Mouse (Mus musculus) liver, embryonic 11.5 days (tissue): ENCODE results near the gene Steap2. TPM values are rescaled to one million over a fixed set of nuclear protein-coding genes. Genes with fewer than 3 reads are reported as not detected.
"Not testable (repeated sequence)": the region's sequence is repeated elsewhere in the genome, so short reads cannot be mapped to it uniquely, and the experiment has no call there.

Source experiments
- ATAC-seq: fragments of 200-750 bp; cut with Nextera tagmentation; replicated peaks from 2 replicates; pipeline ENCODE4 v1.8.0; 2017; ENCODE audit warnings: moderate number of reproducible peaks, mild to moderate bottlenecking, moderate TSS enrichment, moderate library complexity; ENCODE audit not compliant: low FRiP score
- DNase-seq: peaks from one replicate; pipeline ENCODE4 v3.0.0-alpha.2; 2017; ENCODE audit warnings: low spot score
- H3K27ac ChIP-seq: fragments of 300-500 bp; sonication (generic); 2 replicates; pipeline ENCODE4 v1.5.1; 2014; ENCODE audit warnings: mild to moderate bottlenecking, low read depth, low read length, control low read depth
- H3K27me3 ChIP-seq: fragments of 300-500 bp; sonication (generic); replicated peaks from 2 replicates; pipeline ENCODE4 v1.6.1; 2014; ENCODE audit warnings: low read length, mixed read lengths; ENCODE audit not compliant: control insufficient read depth, insufficient read depth
- H3K36me3 ChIP-seq: fragments of 300-500 bp; sonication (generic); 2 replicates; pipeline ENCODE4 v1.6.1; 2014; ENCODE audit warnings: mild to moderate bottlenecking, low read length, moderate library complexity, mixed read lengths; ENCODE audit not compliant: control insufficient read depth, insufficient read depth
- H3K4me1 ChIP-seq: fragments of 300-500 bp; sonication (generic); replicated peaks from 2 replicates; pipeline ENCODE4 v1.6.1; 2014; ENCODE audit warnings: low read length, mixed read lengths; ENCODE audit not compliant: control insufficient read depth, insufficient read depth
- H3K4me2 ChIP-seq: fragments of 300-500 bp; sonication (generic); 2 replicates; pipeline ENCODE4 v1.6.1; 2014; ENCODE audit warnings: mild to moderate bottlenecking, control low read depth, moderate library complexity
- H3K4me3 ChIP-seq: fragments of 300-500 bp; sonication (generic); 2 replicates; pipeline ENCODE4 v1.5.1; 2014; ENCODE audit warnings: low read depth, low read length, control low read depth
- H3K9ac ChIP-seq: fragments of 300-500 bp; sonication (generic); 2 replicates; pipeline ENCODE4 v1.6.1; 2014; ENCODE audit warnings: low read depth, low read length, control low read depth
- H3K9me3 ChIP-seq: fragments of 300-500 bp; sonication (generic); 2 replicates; pipeline ENCODE4 v1.6.1; 2016; ENCODE audit warnings: low read length, inconsistent platforms, mixed read lengths; ENCODE audit not compliant: control insufficient read depth
- WGBS: fragments of 180-500 bp; shearing (Covaris S2); extraction: QIAGEN DNeasy Blood & Tissue Kit; methylation state at CpG from one replicate; pipeline ENCODE4 v1.1.7; 2014; 5-methylcytosine and 5-hydroxymethylcytosine counted together
- polyA plus RNA-seq: library from polyadenylated mRNA; unstranded; fragments of >200 nt; fragmentation: Nextera tagmentation; extraction: Ambion mirVana; gene quantifications from 2 replicates; pipeline ENCODE4 v1.2.1, GENCODE M21; 2014

Steap2 gene
- polyA plus RNA-seq, 1 experiment from 2014 or later = 11.9 TPM

DNA sequence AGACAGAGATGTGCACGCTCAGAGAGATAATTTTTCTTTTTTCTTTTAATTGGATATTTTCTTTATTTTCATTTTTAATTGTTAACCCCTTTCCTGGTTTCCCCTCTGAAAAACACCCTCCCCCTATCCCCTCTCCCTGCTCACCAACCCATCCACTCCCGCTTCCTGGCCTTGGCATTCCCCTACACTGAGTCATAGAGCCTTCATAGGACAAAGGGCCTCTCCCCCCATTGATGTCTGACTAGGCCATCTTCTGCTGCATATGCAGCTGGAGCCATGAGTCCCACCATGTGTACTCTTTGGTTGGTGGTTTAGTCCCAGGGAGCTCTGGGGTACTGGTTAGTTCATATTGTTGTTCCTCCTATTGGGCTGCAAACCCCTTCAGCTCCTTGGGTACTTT, 9.4 kb downstream of the Steap2 start:
- not testable (repeated sequence) for H3K36me3 ChIP-seq, H3K4me1 ChIP-seq, H3K9me3 ChIP-seq, DNase-seq, H3K4me2 ChIP-seq, H3K27me3 ChIP-seq, H3K4me3 ChIP-seq, H3K9ac ChIP-seq, ATAC-seq, H3K27ac ChIP-seq
- WGBS = 70% methylated on average over 2 of the region's 2 CpGs

DNA sequence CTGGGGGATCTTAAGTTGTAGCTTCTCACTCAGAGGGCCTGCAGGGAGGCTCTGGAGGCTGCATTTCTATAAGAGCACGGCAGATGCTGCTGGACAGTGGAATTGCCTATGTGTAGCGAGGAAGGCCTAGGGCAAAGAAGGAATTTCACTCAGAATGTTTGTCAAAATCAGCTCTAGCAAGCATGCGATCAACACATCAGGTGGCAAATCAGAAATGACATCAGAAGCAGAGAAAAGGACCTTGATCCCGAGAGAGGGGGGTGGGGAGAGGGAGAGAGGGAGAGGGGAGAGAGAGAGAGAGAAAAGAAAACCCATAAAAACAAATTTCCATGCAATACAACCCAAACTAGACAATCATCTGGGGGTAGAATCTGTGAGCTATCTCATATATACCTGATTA, 11.1 kb downstream of the Steap2 start:
- Histone ChIP-seq H3K9me3 (no peaks in the 10 kb centered on the region), H3K4me3 (no peak overlapping the region), H3K9ac (no peak overlapping the region), H3K4me2 (no peak overlapping the region), H3K36me3 (no peaks in the 10 kb centered on the region), H3K27me3 (no peaks in the 10 kb centered on the region), H3K4me1 (no peaks in the 10 kb centered on the region; the same call in 1 of the 2 replicates), H3K27ac (no peak overlapping the region)
- no peak for ATAC-seq
- WGBS = 64% methylated on average over 4 of the region's 4 CpGs
- no peak for DNase-seq

DNA sequence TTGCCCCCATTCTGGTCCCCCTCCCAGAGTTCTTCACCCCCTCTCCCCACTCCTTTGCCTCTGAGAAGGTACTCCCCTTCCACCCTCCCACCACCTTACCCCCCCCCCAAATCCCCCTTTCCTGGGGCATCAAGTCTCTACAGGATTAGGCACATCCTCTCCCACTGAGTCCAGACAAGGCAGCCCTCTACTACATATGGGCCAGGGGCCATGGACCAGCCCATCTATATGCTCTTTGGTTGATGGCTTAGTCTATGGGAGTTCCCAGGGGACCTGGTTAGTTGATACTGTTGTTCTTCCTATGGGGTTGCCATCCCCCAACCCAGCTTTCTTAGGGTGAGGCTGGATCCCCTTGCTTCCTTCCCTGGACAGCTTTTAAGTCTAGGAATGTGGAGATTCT, 14.9 kb downstream of the Steap2 start:
- no peak overlapping the region for H3K9ac ChIP-seq
- no peaks in the 10 kb centered on the region for H3K4me1 ChIP-seq
- H3K27me3 ChIP-seq = no peaks in the 10 kb centered on the region
- DNase-seq (no peak), ATAC-seq (no peak)
- H3K27ac ChIP-seq = no peak overlapping the region
- H3K9me3 ChIP-seq = no peaks in the 10 kb centered on the region
- no peak overlapping the region for H3K4me3 ChIP-seq
- H3K4me2 ChIP-seq = no peak overlapping the region
- H3K36me3 ChIP-seq = no peaks in the 10 kb centered on the region

DNA sequence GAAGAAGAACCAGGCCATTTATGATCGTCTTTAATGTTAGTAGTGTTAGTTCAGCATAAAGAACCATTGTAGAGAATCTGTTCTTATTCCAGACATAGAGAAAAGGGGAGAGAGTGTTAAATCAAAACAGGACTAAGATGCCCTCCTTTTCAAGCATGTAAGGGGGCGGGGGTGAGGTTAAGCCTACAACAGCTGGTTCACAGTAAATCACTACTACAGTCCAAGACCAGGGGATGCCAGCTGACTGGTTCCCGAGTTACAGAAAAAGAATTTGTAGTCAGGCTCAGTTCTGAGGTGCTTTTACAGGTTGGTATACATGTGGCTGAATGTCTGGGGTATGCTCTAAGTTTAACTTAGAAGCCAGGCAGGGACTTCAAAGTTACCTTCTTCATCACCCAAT, 18.3 kb downstream of the Steap2 start:
- Histone ChIP-seq H3K4me3 (no peak overlapping the region), H3K27me3 (no peaks in the 10 kb centered on the region), H3K4me1 (no peaks in the 10 kb centered on the region), H3K27ac (no peak overlapping the region), H3K9ac (no peak overlapping the region), H3K4me2 (no peak overlapping the region), H3K9me3 (no peaks in the 10 kb centered on the region), H3K36me3 (no peaks in the 10 kb centered on the region)
- ATAC-seq (no peak), DNase-seq (no peak)
- WGBS = 77% methylated on average over 3 of the region's 3 CpGs

DNA sequence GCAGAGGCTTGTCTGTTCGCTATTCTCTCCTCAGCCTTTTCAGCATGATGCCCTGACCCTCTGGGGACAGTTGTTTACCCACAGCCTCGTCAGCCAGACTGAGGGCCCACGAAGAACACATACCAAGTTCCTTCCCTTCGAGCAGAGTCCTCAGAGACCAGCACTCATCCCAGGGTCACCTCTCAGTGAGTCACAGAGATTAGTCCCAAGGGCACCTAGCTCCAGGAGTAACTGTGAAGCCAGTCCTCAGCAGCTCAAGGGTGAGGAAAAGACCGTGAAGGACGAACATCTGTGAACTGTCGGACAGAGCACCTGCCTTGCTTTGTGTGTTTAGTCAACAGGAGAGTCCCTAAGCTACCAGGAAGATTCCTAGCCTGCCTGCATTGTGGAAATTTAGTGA, 25.5 kb downstream of the Steap2 start:
- Histone ChIP-seq H3K9ac (no peak overlapping the region), H3K36me3 (no peaks in the 10 kb centered on the region), H3K9me3 (no peaks in the 10 kb centered on the region), H3K27me3 (no peaks in the 10 kb centered on the region), H3K4me1 (no peaks in the 10 kb centered on the region), H3K4me2 (no peak overlapping the region), H3K27ac (no peak overlapping the region), H3K4me3 (no peak overlapping the region)
- 65% methylated on average over 7 of the region's 7 CpGs for WGBS
- no peak for DNase-seq
- no peak for ATAC-seq

DNA sequence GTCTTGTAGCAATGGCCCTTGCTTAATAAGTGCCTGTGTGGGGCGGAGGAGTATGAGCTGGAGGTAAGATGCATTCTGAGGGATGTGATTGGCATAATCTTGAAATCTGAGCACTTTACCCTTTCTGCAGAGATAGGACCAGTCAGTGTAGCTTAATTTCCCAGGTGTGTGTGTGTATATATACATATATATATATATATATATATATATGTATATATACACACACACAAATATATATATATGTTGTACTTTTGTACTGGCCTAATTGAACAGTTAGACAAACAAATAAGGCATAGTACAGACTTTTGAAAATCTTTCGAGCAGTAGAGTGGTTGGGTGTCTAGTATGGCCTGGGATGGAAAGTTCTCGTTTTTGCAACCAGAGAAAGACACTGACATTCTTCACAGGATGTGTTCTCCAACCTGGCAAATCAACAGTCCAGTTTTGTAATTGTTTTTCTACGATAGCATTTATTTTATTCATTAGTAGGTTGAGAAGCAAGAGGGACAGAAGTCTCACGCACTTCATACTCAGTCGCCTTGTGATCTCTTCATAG, 29.9 kb downstream of the Steap2 start:
- 57% methylated on average over 6 of the region's 6 CpGs for WGBS
- no peaks in the 10 kb centered on the region for H3K36me3 ChIP-seq
- peak overlapping the region; percentile 4; the same call in 1 of the 2 replicates for H3K9ac ChIP-seq
- no peaks in the 10 kb centered on the region for H3K9me3 ChIP-seq
- DNase-seq (no peak), ATAC-seq (no peak)
- H3K27me3 ChIP-seq = peaks cover 3% of the 10 kb centered on the region; the same call in 1 of the 2 replicates
- H3K4me3 ChIP-seq = peak overlapping the region; percentile 55
- peak overlapping the region; percentile 87 for H3K4me2 ChIP-seq
- no peaks in the 10 kb centered on the region for H3K4me1 ChIP-seq
- H3K27ac ChIP-seq = no peak overlapping the region

DNA sequence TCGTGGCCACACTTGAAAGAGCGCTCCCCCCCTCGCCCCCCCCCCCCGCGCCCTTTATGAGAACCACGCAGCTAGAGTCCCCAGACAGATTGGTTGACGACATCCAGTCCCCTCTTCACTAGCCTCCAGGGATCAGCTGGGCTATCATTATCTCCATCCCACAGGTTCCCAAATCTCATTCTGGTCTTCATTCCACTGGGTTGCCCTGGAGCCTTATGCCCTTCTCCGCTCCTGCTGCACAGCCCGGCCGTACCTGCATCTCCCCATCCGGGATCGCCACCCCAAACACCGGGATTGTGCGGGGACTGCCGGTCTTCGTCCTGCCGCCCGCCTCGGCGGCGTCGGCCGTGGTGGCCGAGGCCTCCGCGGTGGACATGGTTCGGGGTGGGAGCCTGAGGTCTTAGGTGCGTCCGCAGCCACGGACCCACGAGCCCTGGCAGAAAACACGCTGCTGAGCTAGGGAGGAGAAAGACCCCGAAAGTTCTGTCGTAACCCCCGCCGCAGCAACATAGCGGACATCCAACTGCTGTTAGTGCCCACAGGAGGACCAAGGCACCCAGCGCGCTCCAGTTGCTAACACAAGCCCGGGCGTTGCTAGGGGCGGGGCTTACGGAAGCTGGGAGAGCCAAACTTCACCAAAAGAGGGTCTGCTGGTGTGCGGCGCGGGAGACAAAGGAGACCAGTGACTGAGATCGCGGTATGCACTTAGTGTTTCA, 30.6 kb downstream of the Steap2 start, which contains the start of gene Cfap69:
TSS of gene Cfap69 (minus strand) at position 585 of the 716 bp plus-strand sequence.
- H3K27me3 ChIP-seq = peaks cover 3% of the 10 kb centered on the region; the same call in 1 of the 2 replicates
- H3K4me3 ChIP-seq = peak within 1 kb of the TSS; percentile 55
- peak within 1 kb of the TSS; percentile 4; the same call in 1 of the 2 replicates for H3K9ac ChIP-seq
- H3K4me2 ChIP-seq = peak within 1 kb of the TSS; percentile 87
- ATAC-seq (peak; percentile 86), DNase-seq (peak; percentile 78)
- H3K36me3 ChIP-seq = no peaks in the 10 kb centered on the region
- no peaks in the 10 kb centered on the region for H3K9me3 ChIP-seq
- H3K4me1 ChIP-seq = no peaks in the 10 kb centered on the region
- no peak within 1 kb of the TSS for H3K27ac ChIP-seq
- WGBS = under 1% methylated on average over 46 of the region's 48 CpGs

DNA sequence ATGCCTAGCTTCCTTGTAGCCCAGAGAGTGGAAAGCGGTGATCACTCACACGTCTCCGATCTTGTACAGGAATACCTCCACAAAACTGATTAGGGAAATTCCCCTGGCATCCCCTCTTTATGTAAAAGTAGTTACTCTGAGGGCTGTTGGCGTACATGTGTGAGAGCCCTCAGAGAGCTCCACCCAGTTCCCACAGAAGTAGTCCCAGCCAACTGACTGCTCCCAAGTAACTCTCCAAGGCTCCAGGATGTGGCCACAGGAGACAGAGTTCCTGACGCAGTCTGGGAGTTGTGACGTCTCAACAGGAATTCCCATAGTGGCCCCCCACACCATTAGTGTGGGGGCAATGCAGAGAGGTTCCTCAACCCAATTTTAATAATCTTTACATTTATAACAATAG, 31.3 kb downstream of the Steap2 start:
- ATAC-seq (no peak), DNase-seq (no peak)
- no peaks in the 10 kb centered on the region for H3K9me3 ChIP-seq
- H3K36me3 ChIP-seq = no peaks in the 10 kb centered on the region
- 36% methylated on average over 6 of the region's 6 CpGs for WGBS
- H3K4me1 ChIP-seq = no peaks in the 10 kb centered on the region
- no peak overlapping the region; the same call in 1 of the 2 replicates for H3K4me3 ChIP-seq
- H3K27me3 ChIP-seq = peaks cover 3% of the 10 kb centered on the region; the same call in 1 of the 2 replicates
- no peak overlapping the region for H3K9ac ChIP-seq
- H3K27ac ChIP-seq = no peak overlapping the region
- peak overlapping the region; percentile 87; the same call in 1 of the 2 replicates for H3K4me2 ChIP-seq

DNA sequence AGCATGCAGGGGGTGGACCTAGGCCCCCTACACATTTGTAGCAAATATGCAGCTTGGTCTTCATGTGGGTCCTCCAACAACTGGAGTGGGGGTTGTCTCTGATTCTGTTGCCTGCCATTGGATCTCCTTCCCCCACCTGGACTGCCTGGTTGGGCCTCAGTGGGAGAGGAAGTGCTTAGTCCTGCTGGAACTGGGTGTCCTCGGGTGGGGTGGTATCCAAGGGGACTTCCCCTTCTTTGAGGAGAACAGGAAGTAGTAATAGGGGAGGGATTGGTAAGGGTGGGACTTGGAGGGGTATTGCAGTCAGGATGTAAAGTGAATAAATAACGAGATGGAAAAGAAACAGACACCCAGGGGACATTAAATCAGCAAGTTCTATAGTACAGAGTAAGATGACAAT, 35.7 kb downstream of the Steap2 start:
- Histone ChIP-seq H3K4me1 (no peaks in the 10 kb centered on the region), H3K9me3 (no peaks in the 10 kb centered on the region), H3K27ac (no peak overlapping the region), H3K9ac (no peak overlapping the region), H3K36me3 (no peaks in the 10 kb centered on the region), H3K27me3 (peaks cover 3% of the 10 kb centered on the region; the same call in 1 of the 2 replicates), H3K4me3 (no peak overlapping the region), H3K4me2 (no peak overlapping the region)
- 34% methylated on average over 2 of the region's 2 CpGs for WGBS
- DNase-seq = no peak
- ATAC-seq = no peak
